Mouse (Mus musculus) megakaryocyte, embryonic 14.5 days (primary cell): ENCODE results near the gene Nr1h4.

Experiments
- FLI1 ChIP-seq: IDR thresholded peaks from 2 replicates; pipeline ENCODE4 v1.6.1; 2012; ENCODE audit warnings: low read length, inconsistent platforms, mixed read lengths
- GATA1 ChIP-seq: IDR thresholded peaks from 3 replicates; pipeline ENCODE4 v1.6.1; 2012; ENCODE audit warnings: mixed read lengths, low read length, inconsistent platforms, borderline replicate concordance

DNA sequence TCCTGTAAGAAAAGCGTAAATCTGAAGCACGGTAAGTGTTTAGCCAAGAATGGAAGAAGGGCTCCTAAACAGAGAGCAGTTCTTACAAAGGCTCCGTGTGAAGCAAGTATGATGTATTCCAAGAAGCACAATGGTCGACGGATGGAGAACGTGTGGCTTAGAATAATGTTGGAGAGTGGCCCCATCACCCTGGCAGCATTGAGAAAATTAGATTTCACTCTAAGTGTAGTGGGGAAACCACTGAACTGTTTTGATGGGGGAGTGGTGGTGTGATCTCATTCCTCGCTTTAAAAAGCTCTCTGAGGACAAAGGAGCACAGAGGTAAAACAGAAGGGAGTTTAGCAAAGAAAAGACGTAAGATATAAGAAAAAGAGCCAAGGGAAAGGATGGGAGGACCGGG, 95.9 kb downstream of the Nr1h4 start:
- TF ChIP-seq GATA1, result no peak
- TF ChIP-seq FLI1, result no peak
